Mouse (Mus musculus) layer of hippocampus, adult 9-11 months (tissue): ENCODE measurements around the gene Ptpn4.
A peak's percentile ranks its signal among the peaks of the same experiment; 100 is the strongest.

ENCODE experiments used
- DNase-seq: peaks from one replicate; pipeline ENCODE4 v3.0.0; 2022

Ptpn4 gene

DNA sequence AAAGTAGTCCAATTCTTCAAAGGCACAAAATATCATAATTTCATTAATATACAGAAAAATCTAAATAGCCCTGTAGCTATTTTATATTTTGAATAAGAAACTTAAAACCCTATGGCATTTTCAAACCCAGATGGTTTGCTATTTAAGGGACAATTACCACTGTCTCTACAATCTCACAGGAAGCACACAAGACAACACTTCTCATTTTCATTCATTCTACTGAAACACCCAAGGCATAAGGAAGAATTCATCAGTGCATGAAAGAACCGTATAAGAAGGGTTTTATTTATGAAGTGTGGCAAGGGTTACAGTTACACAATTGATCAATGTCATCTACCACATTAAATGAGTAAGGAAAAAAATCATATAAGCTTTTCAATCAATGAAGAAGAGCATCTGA lies 32.8 kb downstream of the Ptpn4 start:
- no peak for DNase-seq

DNA sequence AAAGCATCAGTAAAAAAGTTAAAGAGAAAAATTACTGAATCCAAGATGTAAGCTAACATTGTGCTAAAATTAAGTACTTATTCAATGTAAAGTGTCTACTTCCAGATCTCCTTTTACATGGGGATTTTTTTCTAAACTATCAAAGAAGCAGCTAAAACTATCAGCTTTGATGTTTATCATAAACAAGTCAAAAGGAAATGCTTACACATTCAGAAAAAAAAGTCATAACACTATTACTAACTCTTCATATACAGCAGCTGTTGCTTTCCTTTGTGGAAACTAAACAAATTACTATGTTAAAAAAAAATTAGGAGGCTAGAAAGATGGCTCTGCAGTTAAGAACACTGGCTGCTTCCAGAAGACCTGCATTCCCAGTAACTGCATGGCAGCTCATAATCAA lies 42.2 kb downstream of the Ptpn4 start:
- DNase-seq = no peak

DNA sequence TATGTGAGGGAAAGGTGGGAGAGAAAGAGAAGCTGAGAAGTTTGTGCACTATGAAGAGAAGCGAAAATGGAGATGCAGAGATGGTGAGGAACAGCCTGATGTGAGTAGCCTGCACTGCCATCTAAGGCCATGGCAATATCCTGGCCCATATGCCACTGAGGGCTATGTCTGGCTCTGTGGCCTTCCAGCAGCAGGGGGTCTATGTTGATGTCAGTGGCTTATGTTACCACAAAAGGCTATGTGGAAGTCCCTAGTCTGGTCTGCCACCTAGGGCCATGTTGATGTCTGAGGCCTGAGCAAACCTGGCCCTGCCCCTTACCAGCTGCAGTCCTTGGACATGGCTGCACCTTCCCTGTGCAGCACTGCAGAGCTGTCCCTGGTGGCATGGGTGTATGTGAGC lies 43.1 kb downstream of the Ptpn4 start:
- no peak for DNase-seq

DNA sequence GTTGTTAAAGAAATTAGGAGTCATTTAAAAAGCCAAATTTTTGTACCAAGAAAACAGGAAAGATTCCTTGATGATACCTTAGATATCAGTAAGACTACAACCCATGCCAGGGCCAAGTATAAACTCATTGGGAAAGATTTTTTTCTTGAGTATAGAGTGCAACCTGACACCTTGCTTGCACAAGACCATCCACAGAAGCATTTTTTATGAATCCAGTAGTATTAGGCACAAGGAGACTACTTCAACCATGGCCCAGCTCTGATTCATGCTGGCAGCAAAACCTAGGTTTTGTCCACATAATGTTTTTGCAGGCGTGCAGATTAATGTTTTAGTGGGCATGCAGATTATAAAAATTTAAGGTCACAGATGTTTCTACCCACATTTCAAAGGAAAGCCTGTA lies 46.8 kb downstream of the Ptpn4 start:
- no peak for DNase-seq

DNA sequence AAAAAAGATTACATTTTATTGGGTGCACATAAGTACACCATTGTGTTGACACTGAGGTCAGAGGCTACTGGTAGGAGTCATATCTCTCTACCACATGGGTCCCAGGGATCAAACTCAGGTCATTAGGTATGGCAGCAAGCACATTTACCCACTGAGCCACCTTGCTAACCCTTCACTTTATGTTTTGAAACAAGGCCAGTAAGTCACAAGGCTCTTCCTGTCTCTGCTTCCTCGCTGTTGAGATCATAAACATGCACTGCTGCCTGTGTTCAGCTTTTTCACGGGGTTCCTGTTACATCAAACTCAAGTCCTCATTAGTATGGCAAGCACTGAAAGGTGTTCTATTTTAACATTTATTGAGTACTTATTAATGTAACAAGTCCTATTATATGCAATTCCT lies 61.5 kb downstream of the Ptpn4 start:
- DNase-seq = no peak

DNA sequence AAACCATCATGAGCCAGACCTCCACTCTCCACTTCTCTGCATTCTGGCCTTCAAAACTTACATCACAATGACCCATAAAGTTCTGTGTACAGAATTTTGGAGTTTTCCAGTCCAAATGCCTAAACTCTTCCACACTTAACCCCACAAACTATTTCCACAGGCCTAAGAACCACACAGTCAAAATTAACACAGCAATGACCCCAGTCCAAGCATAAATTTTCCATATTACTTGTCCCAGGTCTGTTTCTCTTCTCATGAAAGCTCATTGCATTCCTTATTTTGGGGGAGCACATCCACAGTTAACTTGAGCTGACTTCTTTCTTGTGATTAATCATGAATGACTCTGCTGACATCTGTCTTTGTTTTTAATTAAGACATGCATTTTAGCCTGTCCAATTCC lies 101.7 kb downstream of the Ptpn4 start:
- DNase-seq = no peak

DNA sequence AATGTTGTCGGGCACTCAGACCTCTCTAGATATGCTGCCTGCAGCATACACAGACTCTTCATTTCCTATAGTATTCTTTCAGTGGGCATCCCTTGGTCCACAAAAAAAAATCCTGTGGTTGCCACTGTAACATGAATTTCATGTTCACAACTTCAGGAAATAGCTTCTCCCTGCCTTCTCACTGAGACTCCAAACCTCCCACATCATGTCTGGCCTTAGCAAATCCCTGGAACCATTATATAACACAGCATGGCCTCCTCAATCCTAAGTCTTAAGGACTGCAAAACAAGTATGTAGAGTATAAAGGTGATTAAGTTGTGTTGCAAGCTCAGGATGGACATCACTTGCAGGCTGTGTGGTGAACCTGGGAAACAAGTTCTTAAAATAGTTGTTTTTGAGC lies 102.6 kb downstream of the Ptpn4 start:
- DNase-seq = no peak

DNA sequence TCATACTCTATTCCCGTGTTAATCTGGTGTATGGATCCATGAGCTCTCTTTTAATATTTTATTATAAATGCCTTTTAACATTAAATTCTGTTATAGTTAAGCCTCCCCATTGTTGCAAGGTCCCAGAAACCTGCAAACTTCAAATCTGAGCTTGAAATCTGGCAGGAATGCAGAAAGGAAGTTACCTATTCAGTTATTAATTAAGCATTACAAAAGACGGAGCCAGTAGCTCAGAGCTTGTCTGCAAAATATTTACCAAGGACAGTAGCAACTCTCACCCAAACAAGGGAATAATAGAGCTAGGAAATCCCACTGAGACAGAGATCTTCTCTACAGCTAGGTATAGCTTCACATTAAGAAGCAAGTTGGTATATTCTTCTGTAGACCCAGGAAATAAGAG lies 106.2 kb downstream of the Ptpn4 start:
- DNase-seq = no peak

DNA sequence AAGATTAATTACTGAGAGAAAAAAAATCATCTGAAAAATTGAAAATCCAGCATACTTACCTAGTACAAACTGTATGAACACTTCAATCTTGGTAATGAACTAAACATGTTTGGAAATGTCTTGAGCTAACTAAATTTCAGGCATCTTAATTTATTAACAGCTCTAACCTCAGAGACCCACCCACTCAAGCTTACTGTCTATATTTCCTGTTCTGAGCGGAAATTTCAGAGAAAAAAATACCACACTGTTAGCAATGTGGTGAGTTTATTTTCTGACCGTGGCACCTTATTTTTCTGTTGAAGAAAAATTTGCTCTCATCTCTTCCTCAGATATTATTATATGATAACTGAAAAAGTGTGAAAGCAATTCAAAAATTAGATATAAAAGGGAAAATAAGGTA lies 124.4 kb downstream of the Ptpn4 start:
- no peak for DNase-seq

DNA sequence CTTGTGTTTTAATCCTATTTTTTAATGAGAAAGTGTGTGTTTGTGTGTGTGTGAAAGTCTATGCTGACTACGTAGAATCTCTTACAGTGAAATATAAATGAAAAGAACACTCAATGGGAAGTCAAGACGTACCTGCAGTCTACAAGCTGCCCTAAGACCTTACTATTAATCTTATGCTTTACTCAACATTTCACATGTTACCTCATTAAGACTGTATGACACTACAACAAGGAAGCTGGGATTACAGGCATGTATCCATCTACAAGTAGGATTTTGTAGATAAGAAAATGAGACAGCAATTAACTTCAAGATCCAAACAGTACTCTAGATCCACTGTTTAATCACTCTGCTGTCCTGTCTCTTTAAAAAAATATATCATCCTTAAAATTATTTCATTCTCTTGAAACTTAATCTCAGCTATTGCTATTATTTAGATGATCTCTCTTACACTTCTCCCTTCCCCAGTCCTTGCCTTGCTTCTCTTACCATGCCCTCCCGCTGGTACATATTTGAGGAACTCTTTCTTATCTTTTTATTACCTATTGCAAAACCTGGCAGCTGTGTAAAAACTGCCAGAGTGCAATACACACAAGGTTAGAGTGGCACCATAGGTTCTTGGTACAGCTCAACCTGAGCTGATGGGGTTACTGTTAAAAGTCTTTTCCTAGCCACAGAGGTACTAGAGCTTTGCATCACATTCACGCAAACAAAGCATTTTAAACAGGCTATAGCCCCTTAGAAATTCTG lies 130.8 kb downstream of the Ptpn4 start:
- no peak for DNase-seq

DNA sequence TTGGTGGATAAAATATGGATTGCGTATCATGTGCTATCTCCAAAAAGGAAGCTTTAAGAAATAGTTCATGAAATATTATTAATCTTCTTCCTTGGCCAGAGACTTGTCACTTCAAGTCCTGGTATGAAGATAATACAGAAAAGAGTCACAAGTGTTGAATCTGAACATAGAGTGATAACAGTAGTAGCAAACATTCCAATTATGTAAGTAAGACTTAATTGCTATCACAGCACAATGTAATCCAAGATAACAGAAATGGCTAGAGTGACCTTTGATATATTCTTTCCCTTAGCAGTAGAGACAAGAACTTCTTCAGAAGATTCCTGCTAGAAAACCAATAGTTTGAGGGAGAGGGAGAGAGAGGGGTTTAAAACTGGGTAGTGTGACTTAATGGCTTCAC lies 140.6 kb downstream of the Ptpn4 start:
- no peak for DNase-seq

DNA sequence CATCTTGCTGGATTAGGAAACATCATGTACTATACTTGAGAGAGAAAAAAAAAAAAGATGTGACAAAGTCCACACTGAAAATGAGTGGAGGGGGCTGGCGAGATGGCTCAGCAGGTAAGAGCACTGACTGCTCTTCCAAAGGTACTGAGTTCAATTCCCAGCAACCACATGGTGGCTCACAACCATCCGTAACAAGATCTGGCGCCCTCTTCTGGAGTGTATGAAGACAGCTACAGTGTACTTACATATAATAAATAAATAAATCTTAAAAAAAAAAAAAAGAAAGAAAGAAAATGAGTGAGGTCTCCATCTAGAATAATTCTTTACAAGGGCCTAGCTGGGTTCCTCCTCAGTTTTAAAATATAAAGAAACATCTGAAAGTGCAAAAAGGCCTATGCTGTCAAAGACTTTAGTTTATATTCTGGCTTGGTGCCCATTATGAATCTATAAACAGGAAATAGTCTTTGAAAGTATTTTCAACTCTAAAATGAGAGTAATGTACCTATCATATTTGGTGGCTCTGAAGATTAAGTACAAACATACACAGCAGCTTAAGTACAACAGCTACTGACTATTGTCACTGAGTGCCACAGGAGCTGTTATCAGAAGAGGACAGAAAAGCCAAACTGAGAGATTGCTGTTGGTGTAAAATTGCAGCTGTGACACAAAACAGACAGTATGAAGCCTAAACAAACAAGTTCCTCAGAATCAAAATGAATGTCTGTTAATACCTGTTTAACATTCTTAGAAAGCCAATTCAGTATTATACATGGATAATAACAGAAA lies 151.4 kb downstream of the Ptpn4 start:
- DNase-seq = no peak

DNA sequence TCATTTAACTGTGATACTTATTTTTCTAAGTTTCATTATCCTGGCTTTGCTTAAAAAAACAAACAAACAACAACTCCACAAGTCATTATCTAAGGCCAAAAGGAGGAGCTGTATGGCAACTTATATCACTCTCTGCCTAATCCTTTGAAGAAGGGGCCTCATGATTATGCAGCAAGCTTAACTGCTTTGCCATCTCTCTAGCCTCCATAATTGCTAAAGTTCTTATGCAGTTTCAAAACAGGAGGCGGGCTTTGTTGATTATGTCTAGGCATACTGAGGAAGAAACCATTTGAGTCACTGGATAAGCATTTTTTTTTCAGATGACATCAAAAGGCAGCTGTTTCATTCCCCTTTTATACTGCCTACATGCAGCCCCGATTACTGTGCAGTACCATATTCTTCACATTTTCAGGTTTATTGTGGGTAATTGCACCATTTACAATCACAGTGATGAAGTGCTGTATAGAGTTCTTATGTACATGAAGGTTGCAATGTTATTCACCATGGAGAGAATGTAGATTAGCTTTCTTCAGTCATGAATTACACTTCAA lies 155.7 kb downstream of the Ptpn4 start:
- no peak for DNase-seq

DNA sequence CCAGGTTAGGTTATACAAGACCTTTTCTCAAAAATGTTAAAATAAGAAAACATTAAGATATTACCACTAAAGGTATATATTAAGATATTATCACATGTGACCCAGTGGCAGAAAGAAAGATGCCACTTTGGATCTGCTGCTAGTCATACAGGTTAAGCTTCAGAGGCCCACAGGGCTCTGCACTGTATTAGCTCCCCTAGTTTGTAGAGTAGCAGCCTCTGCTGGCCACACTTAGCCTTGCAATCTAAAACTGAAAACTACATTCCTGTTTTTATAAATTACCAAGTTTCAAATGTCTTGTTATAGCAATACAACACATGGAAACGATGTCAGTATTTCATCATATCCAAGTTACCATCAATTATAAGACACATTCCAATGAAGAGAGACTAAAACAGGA lies 162.4 kb downstream of the Ptpn4 start:
- DNase-seq = no peak

DNA sequence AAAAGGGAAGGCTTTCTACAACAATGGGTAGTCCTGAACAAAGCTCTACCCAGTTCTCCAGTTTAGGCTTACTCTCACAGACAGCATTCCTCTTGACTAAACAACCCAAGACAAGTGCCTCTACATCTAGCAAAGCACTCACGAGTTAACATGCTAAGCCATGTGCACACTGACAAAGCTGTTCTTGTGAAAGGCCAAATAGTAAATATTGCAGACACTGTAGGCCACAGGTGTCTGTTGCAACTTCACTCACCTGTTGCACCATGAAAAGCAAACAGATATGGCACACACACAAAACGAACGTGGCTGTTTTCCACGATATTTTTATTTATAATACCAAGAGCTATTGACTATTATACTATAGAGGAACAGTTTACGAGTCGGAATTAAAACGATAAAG lies 170.5 kb downstream of the Ptpn4 start:
- no peak for DNase-seq

DNA sequence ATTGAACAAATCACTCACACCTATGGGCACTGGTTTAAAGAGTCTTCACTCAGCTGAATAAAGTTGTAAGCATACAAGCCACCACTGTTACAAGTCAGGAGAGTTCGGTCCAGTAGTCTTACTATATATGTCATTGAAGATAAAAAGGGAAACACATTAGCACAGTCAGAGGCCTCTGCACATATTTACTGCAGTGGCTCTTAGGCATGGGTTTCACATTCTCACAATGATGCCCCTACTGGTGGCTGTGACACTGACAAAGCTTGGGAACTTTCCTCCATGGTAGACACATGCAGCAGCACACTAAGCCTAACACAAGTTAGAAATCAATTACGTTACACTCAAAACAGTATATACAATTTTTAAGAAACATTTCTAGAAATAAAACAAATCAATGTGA lies 183.1 kb downstream of the Ptpn4 start:
- DNase-seq = no peak

DNA sequence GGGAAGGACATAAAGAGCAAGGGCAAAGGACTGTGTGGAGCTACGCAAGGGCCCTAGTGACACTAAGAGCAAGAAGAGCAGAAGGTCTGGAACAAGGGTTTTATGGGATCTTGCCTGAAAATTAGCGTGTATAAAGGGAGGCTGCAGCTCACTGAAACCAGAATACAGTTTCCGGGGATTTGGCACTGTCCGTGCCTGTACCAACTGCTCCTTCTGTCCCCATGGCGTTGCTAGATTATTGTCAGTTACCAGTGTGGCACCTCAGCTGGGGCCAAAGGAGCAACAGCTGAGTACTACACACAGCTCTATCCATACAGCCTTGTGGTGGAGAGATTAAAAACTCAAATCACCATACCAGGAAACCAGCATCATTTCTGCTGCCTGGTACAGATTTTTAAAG lies 187.0 kb downstream of the Ptpn4 start:
- no peak for DNase-seq

DNA sequence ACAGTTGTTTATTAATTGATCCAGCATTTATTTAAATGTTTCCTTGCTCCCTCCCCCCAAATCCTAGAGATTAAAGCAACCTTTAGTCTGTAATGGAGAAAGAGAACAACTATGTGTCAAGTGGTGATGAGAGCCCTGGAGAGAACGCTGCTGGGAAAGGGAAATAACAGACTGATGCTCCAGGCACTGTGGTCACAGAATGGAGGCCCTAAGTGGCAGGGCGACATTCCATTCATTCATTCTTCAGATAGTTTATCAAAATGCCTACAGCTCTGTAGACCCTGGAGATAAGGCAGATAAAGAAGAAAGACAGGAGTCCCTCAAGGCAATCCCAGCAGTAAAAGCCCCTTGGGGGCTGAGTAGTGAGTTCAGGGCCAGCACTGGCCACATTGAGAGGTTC lies 187.8 kb downstream of the Ptpn4 start:
- DNase-seq = no peak

DNA sequence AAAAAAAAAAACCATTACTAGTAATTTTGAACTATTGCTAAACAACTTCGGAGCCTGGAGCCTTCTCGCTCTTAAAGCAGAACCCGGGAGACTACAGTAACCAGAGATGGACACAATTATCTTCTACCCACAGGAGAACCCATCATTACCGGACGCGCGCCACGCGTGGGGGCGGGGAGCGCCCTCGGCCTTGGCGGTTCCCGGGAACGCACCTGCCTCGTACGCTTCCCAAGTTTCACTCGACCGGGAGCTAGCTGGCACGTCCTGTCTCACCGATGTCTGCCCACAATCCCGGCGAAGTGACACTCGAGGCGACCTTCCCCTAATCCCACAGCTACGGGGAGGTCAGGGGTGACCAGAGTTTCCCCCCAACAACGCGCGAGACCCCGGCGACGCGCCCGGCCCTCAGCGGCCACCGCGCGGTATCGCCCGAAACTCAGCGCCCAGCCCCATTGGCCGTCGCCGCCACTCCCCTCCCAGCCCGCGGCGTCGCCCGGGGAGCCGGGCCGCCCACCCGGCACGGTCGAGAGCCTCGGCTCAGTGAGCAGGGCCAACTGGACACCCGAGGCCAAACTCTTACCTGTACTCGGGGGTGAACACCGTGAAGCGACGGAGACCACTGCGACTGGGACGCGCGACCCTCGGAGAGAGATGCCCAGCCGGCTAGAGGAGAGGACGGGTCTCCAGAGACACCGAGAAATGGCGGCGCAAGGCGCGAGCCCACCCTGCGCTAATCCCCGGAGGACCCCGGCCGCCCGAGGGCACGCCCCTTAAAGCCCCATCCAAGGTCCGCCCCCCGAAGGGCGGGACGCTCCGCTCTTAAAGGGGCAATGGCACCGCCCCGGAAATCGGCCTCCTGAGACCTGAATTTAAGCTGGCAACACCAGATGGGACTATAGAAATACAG lies 189.0 kb downstream of the Ptpn4 start, which contains the start of gene Epb41l5:
Gene Epb41l5 (minus strand): TSS at position 796 of the 907 bp plus-strand sequence.
- DNase-seq = peak; percentile 64

DNA sequence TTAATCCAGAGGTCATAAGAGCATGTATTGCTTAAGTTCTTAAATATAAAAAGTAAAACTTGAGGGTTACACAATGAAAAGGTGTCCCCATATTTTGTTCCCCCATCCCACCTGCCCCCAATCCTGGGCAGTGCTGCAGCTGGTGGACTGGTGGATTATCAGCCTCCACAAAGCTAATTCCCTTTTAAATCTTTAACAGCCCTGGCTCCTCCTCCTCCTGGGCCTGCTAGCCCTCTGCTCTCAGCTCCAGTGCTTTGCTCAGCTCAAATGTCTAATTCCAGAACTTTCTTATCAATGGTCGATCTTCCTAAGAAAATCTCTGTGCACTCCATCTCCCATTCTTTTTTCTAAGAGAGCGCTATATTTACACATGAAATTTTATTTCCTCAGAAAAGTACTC lies 191.1 kb downstream of the Ptpn4 start:
- no peak for DNase-seq

DNA sequence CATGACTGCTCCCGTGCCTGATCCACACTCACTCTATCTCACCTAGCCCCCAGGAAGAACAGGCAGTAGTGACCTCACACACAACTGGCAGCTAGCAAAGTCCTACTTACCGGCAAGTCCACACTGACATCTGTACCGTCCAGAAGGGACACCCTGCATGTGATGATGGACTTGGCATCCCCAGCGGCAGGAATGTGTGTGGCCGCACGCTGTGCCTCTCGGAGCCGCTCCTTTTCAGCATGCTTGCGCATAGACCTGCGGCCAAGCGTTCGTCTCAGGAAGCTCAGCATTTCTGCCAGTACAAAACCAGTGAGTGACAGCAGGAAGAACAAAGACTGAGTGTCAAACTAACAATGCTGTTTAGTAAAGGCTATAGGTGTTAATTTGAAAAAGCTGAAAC lies 195.0 kb downstream of the Ptpn4 start:
- DNase-seq = no peak

DNA sequence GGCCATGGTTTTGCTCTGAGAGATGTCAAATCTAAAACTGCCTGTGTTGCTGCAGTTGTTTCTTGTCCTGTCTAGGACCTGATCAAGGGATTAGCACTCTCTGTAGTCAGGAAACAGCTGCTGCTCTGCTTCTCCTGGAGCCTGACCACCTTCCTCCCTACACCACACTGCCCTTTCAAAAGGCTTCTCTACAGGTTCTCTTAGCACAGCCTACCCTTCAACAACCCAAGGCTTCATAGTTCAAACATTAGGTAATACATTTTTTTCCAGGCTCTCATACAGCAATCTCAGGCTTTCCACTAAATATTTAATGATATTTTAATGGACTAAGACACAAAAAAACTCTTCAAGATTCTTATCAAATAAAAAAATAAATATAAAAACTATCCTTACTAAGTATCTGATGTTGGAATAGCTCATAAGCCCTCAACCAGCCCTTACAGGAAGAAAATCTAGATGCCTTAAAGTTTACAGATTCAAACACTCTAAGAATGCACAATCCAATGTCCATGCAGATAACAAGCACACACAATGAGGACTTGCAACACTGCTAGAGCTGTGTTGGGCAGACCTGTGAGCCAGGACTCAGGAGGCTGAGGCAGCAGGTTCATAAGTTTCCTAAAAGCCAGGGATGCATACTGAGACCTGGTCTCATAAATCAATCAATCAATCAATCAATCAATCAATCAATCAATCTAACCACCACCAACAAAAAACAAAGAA lies 196.2 kb downstream of the Ptpn4 start:
- no peak for DNase-seq

DNA sequence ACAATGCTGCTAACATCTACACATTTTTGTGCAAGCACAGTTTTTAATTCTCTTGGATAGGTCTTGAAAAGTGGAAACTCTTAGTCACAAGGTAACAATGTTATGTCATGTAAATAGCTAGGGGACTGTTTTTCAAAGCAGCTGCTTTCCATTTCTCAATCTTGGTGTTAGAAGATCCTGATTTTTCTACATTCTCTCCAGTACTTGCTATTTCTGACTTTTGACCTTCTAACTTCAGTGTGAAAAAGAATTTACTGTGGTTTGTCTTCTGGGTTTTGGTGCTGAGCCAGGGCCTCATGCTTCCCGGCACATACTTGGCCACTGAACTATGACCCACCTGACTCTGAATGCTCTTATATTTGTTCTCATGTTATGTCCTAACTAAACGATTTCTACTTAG lies 197.4 kb downstream of the Ptpn4 start:
- no peak for DNase-seq
